Mouse (Mus musculus): Measurements from ENCODE around the gene Acox3.

DNA sequence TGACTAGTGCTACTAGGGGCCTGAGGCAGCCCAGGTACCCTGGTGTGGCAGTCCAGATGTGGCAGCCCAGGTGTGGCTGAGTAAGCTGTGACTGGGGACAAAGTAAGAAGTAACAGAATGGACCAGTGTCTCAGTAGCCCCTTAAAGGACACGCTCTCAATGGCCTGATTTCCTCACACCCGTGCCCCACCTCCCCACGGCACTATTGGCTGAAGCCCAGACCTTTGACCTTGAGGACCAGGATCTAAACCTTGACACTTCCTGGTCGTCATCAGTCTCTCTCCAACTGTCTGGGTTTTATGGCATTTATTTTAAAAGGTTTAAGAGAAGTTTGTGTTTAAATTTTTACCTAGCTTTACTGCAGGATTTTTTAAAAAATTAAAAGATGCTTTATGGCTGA is 10.0 kb downstream of the Acox3 start:
- TF ChIP-seq CTCF (IDR thresholded peaks at IDR 0.05; ENCODE audit: borderline replicate concordance, extremely low read depth, insufficient read depth, insufficient read length) (no peak), POLR2A (IDR thresholded peaks at IDR 0.05; ENCODE audit: borderline replicate concordance, extremely low read depth, insufficient read depth, insufficient read length, poor library complexity, severe bottlenecking) (no peak)

Data from brain, embryonic 14.5 days (tissue).